Mouse (Mus musculus) thymus, postnatal 10 days (tissue): ENCODE data around the gene Plscr1.

Experiments
- DNase-seq, 2 experiments: peaks; one replicate each; pipeline ENCODE4 v3.0.0; 2021; ENCODE audit warnings: low spot score in 2 of 2

Plscr1 gene

DNA sequence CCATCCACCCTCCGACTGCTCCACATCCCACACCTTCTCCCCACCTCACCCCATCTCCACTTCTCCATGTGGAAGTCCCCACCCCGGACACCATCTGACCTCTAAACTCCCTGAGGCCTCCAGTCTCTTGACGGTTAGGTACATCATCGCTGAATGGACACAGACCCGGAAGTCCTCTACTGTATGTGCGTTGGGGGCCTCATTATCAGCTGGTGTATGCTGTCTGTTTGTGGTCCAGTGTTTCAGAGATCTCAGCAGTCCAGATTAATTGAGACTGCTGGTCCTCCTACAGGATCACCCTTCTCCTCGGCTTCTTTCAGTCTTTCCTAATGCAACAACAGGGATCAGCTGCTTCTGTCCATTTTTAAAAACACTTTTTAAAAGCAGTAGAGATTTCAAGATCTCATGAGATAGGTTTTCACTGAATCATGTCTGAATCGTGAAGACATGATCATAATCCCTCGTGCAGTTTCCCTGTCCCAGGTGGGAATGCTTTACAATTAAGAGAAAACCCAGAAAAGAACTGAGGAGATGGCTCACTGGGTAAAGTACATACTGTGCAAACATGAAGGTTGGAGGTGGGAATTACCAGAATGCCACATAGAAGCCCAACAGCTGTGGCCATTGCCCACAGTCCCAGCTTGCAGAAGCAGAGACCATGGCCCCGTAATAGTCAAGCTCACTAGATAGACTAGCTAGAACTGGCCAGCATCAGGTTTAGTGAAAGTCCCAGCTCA, 4.2 kb downstream of the Plscr1 start:
- no peak for DNase-seq

GRCm38 (mm10) chr9:92260481-92261159, 11.1 kb downstream of the Plscr1 start:
- DNase-seq = no peak

DNA sequence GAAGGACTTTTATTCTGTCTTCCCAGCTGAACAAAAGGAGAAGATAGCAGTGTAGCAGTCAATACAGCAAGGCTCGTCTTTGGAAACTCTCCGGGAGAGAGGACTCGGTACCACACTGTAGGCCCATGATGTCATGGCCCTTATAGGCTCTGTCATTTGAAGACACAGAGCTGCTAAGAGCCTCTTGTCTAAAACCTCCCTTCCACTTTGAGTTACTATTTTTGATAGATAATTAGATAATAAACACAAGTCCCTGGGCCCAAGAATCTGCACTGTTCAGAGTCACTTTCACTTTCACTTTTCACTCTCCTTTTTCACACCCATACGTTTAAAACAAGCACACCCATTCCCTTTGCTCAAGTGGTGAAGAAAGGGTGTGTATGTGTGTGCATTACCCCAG, 16.2 kb downstream of the Plscr1 start:
- no peak for DNase-seq

DNA sequence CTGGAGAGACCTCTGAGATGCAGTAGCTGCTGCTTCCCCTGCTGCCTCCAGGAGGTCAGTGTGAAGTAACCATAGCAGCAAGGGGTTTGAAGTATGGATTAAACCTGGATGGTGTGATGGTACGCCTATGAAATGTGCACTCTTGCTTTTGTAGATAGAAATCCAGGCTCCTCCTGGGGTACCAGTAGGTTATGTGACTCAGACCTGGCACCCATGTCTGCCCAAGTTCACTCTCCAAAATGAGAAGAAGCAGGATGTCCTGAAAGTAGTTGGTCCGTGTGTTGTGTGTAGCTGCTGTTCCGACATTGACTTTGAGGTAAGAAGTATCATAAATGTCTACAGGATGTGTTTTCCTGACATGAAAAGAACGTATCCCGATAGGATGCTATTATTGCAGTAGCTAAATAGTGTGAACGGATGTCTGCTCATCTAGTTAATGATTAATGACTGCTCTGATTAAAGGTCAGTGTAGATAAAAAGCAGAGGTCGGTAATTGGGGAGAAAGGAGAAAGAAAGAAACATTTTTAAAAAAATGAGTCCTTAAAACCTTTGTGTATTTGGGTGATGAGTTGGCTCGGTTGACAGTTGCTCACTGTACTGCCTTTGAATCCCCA, 17.1 kb downstream of the Plscr1 start:
- DNase-seq = no peak

DNA sequence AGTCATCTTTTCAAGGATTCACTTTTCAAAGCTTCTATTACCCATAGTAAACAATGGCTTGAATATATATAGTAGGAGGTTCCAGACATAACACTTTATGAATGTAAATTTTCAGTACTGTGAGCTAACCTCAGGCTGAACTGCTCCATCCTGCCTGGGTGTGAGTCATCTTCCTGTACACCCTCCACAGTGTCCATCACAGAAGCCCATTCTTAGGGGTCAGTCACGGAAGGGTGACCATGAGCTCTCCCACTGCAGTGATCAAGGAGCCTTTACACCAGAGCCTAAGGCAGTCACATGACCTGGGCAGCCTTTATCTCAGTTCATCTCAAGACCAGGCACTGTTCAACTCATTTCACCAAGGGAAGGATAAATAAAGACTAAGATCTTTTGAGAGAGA, 18.2 kb downstream of the Plscr1 start:
- no peak for DNase-seq

GRCm38 (mm10) chr9:92269829-92270404, 20.4 kb downstream of the Plscr1 start:
- DNase-seq = no peak

DNA sequence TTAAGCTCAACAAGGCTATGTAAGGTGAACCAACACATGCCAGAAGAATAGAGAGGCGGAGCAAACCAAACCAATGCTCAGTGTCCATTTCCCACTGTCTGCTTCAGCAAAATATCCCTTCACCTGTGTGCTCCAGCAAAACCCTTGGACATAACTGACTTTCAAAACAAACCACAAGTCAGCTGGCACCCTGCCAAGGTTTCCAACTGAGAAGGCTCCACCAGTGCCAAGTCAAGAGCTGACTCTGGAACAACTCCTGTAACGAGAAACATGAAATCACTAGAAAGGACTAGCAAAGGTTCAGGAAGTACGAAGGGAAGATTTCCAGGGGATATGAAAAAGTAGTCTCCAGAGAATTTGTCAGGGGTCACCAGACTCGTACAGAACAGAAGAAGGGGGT, 21.4 kb downstream of the Plscr1 start:
- DNase-seq = no peak

GRCm38 (mm10) chr9:92272650-92273049, 23.1 kb downstream of the Plscr1 start:
- DNase-seq = no peak

- no peak for DNase-seq
Measured at GRCm38 (mm10) chr9:92273271-92273670, 23.7 kb downstream of the Plscr1 start.

- DNase-seq = no peak
Measured at GRCm38 (mm10) chr9:92273956-92274762, 24.6 kb downstream of the Plscr1 start.

- DNase-seq = no peak
Measured at GRCm38 (mm10) chr9:92275486-92276207, 26.1 kb downstream of the Plscr1 start, which contains the start of gene Plscr2. Gene Plscr2 (plus strand): TSS chr9:92275602.

GRCm38 (mm10) chr9:92276360-92276759, 26.8 kb downstream of the Plscr1 start:
- DNase-seq = no peak

DNA sequence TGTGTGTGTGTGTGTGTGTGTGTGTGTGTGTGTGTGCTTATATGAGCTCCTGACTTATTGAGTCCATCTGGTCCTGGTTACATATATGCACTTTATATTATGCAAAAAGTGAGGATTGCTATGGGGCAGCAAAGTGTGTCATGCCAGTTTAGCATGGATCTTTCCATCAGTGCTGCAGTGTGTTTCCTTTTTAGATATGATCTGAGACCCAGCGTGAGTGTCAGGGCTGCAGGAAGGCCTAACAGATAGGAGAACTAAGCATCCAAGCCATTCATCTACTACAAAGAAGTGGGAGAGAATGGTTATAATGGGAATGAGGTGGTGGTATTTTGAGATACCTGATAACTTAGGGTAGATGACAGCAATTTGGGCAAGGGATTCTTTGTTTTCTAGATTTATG, 30.5 kb downstream of the Plscr1 start:
- no peak for DNase-seq

DNA sequence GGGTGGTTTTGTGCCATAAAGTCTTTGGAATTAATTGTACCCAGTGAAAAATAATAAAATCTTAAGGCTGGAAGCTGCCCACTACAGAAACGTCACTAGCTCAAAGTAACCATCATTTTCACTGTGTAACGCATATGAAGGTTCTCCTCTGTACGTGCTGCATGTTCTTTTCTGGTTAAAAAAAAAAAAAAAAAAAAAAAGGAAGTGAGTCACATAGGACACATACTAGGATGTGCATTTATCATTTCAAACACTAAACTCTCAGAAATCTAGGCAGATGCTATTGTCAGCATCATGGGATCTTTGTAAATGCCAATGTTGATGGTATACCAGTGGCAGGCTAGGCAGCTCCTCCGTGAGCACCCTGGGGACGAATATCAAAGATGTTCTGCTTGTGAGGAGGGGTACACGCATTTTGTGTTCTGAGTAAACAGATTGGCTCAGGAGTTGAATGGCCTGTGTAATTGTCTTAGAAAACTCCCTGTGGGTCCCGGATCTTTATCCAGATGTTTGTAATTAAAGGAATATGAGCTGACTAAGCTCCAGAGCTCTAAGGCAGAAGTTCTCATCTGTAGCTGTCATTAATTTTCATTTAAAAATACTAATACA, 33.1 kb downstream of the Plscr1 start:
- DNase-seq = no peak

DNA sequence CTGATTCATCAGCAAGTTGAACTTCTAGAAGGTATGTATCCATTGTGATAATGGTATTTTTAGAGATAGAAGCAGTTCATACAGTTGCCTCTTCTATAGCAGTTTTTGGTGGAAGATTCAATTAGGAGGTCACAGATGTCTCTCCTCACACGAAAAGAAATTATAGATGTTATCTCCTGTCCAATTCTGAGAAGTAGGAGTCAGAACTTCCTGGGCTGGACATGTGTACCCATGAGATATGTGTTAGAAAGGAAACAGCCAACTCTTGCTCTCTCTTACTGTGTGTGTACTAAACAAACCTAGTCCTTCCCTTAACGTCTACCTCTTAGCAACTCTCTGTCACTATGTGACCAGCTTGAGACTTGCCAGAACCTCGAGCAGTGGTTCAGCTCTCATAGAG, 40.1 kb downstream of the Plscr1 start:
- no peak for DNase-seq

- no peak for DNase-seq
Measured at GRCm38 (mm10) chr9:92292169-92292568, 42.6 kb downstream of the Plscr1 start.

DNA sequence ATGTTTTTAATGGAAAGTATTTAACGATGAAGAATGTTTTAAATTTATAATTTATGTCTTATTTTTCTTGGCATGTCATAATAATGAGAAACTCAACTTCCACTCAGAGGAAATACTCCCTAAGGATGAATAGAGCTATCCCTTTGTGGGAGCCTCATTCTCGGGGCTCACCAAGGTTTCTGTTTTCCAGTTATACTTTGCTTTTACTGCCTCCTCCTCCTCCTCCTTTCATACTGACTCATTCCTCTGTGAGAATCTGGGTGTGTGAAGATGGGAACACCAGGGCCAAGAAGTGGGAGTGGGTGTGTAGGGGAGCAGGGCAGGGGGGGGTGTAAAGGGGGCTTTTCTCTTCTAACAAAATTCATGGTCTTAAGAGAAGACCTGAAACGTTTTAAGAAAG, 43.4 kb downstream of the Plscr1 start:
- no peak for DNase-seq

- no peak for DNase-seq
Measured at GRCm38 (mm10) chr9:92293560-92294548, 44.3 kb downstream of the Plscr1 start.

GRCm38 (mm10) chr9:92298288-92298687, 48.7 kb downstream of the Plscr1 start:
- no peak for DNase-seq
